Mouse (Mus musculus): ENCODE measurements around the gene Ccl22. TPM values are rescaled to one million over a fixed set of nuclear protein-coding genes. Genes with fewer than 3 reads are reported as not detected.

The Ccl22 gene
- polyA plus RNA-seq, 1 experiment from 2014 or later: not detected

DNA sequence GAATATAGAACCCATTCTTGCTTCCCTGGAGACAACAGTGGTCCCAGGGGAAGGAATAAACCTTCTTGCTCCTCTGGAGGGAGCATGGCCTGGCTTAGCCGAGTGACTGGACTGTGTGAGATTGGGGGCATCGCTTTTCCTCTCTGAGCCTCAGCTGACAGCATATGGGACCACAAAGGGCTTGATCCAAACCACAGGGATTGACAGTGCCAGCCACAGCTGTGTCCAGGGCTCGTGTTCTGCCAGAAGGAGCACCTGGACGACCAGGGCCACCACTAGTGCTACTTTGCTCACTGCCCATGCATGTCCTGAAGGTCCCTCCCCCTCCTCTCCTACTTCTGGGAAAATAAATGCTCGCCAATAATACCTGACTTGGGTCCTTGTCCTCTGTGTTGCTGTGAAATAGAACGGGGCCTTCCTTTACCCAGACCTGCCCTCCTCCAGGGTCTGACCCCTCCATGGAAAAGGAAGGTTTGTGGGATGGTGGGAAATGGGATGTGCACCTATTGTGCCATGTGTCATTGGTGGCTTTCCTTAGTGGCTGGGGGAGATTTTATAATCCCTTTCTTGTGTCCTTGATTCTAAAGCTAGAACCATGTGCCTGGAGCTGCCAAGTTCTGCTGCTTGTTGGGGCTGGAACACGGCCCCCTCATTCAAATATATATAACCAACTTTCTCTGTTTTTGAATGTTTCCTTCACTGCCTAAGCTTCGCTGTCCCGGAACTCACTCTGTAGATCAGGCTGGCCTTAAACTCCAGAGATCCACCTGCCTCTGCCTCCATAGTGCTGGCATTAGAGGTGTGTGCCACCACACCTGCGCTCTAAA lies 5.8 kb downstream of the Ccl22 start:
- Histone ChIP-seq H3K27ac (no peak overlapping the region), H3K4me1 (replicated peaks; ENCODE audit: insufficient read depth, low read length) (no peaks in the 10 kb centered on the region), H3K27me3 (ENCODE audit: insufficient read depth, low read length) (no peaks in the 10 kb centered on the region), H3K4me2 (ENCODE audit: low read length) (no peak overlapping the region), H3K9ac (ENCODE audit: low read depth, low read length) (no peak overlapping the region), H3K9me3 (replicated peaks; ENCODE audit: low read length) (no peaks in the 10 kb centered on the region), H3K36me3 (ENCODE audit: insufficient read depth, low read length) (no peaks in the 10 kb centered on the region), H3K4me3 (replicated peaks; ENCODE audit: low read depth, low read length) (no peak overlapping the region)
- DNase-seq (ENCODE audit: low spot score): no peak
- WGBS: 75% methylated on average over 10 of the region's 10 CpGs
- ATAC-seq (replicated peaks; ENCODE audit: low FRiP score, low read depth): no peak
- TF ChIP-seq CTCF (IDR thresholded peaks at IDR 0.05; ENCODE audit: low read depth): no peak

DNA sequence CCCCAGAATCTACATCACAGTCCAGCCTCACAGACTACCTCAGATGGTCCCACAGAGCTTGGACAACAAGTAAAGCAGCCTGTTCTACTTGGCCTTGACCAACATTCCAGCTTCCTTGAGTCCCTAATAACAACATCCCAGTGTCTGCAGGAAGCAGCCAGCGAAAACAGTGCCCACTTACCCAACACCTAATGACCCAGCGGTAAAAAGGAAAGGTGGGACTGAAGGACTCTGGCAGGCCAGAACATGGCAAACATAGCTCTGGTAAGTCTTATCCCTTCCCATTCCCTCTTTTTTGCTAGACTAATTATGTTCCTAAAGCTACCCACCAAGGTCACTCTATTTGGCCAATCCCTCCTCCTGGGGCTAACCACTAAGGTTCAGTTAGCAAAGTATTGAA lies 8.6 kb downstream of the Ccl22 start:
- DNase-seq (ENCODE audit: low spot score) (no peak), ATAC-seq (replicated peaks; ENCODE audit: low FRiP score, low read depth) (no peak)
- Histone ChIP-seq H3K36me3 (ENCODE audit: insufficient read depth, low read length) (no peaks in the 10 kb centered on the region), H3K4me3 (replicated peaks; ENCODE audit: low read depth, low read length) (no peak overlapping the region), H3K27ac (no peak overlapping the region), H3K9ac (ENCODE audit: low read depth, low read length) (no peak overlapping the region), H3K4me2 (ENCODE audit: low read length) (no peak overlapping the region), H3K4me1 (replicated peaks; ENCODE audit: insufficient read depth, low read length) (no peaks in the 10 kb centered on the region), H3K9me3 (replicated peaks; ENCODE audit: low read length) (no peaks in the 10 kb centered on the region), H3K27me3 (ENCODE audit: insufficient read depth, low read length) (no peaks in the 10 kb centered on the region)
- TF ChIP-seq CTCF (IDR thresholded peaks at IDR 0.05; ENCODE audit: low read depth): no peak
- 94% methylated on average over 2 of the region's 2 CpGs for WGBS

- H3K4me3 ChIP-seq (replicated peaks; ENCODE audit: low read depth, low read length): no peak overlapping the region
- H3K9me3 ChIP-seq (replicated peaks; ENCODE audit: low read length): no peaks in the 10 kb centered on the region
- no peaks in the 10 kb centered on the region for H3K4me1 ChIP-seq (replicated peaks; ENCODE audit: insufficient read depth, low read length)
- ATAC-seq (replicated peaks; ENCODE audit: low FRiP score, low read depth) (no peak), DNase-seq (ENCODE audit: low spot score) (no peak)
- H3K9ac ChIP-seq (ENCODE audit: low read depth, low read length): no peak overlapping the region
- TF ChIP-seq CTCF (IDR thresholded peaks at IDR 0.05; ENCODE audit: low read depth): no peak
- H3K27me3 ChIP-seq (ENCODE audit: insufficient read depth, low read length): no peaks in the 10 kb centered on the region
- H3K27ac ChIP-seq: no peak overlapping the region
- 46% methylated on average over 2 of the region's 2 CpGs for WGBS
- H3K4me2 ChIP-seq (ENCODE audit: low read length): no peak overlapping the region
- H3K36me3 ChIP-seq (ENCODE audit: insufficient read depth, low read length): no peaks in the 10 kb centered on the region
Measured at GRCm38 (mm10) chr8:94754486-94754885, 9.1 kb downstream of the Ccl22 start.

- H3K9ac ChIP-seq (ENCODE audit: low read depth, low read length): no peak overlapping the region
- DNase-seq (ENCODE audit: low spot score) (no peak), ATAC-seq (replicated peaks; ENCODE audit: low FRiP score, low read depth) (no peak)
- H3K36me3 ChIP-seq (ENCODE audit: insufficient read depth, low read length): no peaks in the 10 kb centered on the region
- no peak overlapping the region for H3K27ac ChIP-seq
- H3K4me3 ChIP-seq (replicated peaks; ENCODE audit: low read depth, low read length): no peak overlapping the region
- peaks cover 9% of the 10 kb centered on the region; the same call in 1 of the 2 replicates for H3K4me1 ChIP-seq (replicated peaks; ENCODE audit: insufficient read depth, low read length)
- no peak for TF ChIP-seq CTCF (IDR thresholded peaks at IDR 0.05; ENCODE audit: low read depth)
- H3K27me3 ChIP-seq (ENCODE audit: insufficient read depth, low read length): peaks cover 4% of the 10 kb centered on the region; the same call in 1 of the 2 replicates
- H3K4me2 ChIP-seq (ENCODE audit: low read length): no peak overlapping the region
- WGBS: 62% methylated on average over 9 of the region's 9 CpGs
- no peaks in the 10 kb centered on the region for H3K9me3 ChIP-seq (replicated peaks; ENCODE audit: low read length)
Measured at GRCm38 (mm10) chr8:94767035-94767434, 21.6 kb downstream of the Ccl22 start.

GRCm38 (mm10) chr8:94770945-94771344 lies 25.6 kb downstream of the Ccl22 start:
- Histone ChIP-seq H3K4me3 (replicated peaks; ENCODE audit: low read depth, low read length) (no peak overlapping the region), H3K9me3 (replicated peaks; ENCODE audit: low read length) (no peaks in the 10 kb centered on the region), H3K36me3 (ENCODE audit: insufficient read depth, low read length) (no peaks in the 10 kb centered on the region), H3K27ac (no peak overlapping the region), H3K9ac (ENCODE audit: low read depth, low read length) (no peak overlapping the region), H3K4me1 (replicated peaks; ENCODE audit: insufficient read depth, low read length) (peaks cover 9% of the 10 kb centered on the region; the same call in 1 of the 2 replicates), H3K4me2 (ENCODE audit: low read length) (no peak overlapping the region), H3K27me3 (ENCODE audit: insufficient read depth, low read length) (peaks cover 4% of the 10 kb centered on the region; the same call in 1 of the 2 replicates)
- WGBS: 38% methylated on average over 6 of the region's 6 CpGs
- ATAC-seq (replicated peaks; ENCODE audit: low FRiP score, low read depth): no peak; the same call in 1 of the 2 replicates
- no peak for TF ChIP-seq CTCF (IDR thresholded peaks at IDR 0.05; ENCODE audit: low read depth)
- DNase-seq (ENCODE audit: low spot score): peak; percentile 21

- Histone ChIP-seq H3K9me3 (replicated peaks; ENCODE audit: low read length) (no peaks in the 10 kb centered on the region), H3K4me3 (replicated peaks; ENCODE audit: low read depth, low read length) (peak within 1 kb of the TSS; percentile 47), H3K27me3 (ENCODE audit: insufficient read depth, low read length) (peaks cover 4% of the 10 kb centered on the region; the same call in 1 of the 2 replicates), H3K27ac (peak within 1 kb of the TSS; percentile 60), H3K9ac (ENCODE audit: low read depth, low read length) (peak within 1 kb of the TSS; percentile 59), H3K36me3 (ENCODE audit: insufficient read depth, low read length) (no peaks in the 10 kb centered on the region), H3K4me2 (ENCODE audit: low read length) (peak within 1 kb of the TSS; percentile 92), H3K4me1 (replicated peaks; ENCODE audit: insufficient read depth, low read length) (peaks cover 9% of the 10 kb centered on the region; the same call in 1 of the 2 replicates)
- TF ChIP-seq CTCF (IDR thresholded peaks at IDR 0.05; ENCODE audit: low read depth): no peak
- peak; percentile 83 for ATAC-seq (replicated peaks; ENCODE audit: low FRiP score, low read depth)
- peak; percentile 86 for DNase-seq (ENCODE audit: low spot score)
- under 1% methylated on average over 38 of the region's 38 CpGs for WGBS
Measured at GRCm38 (mm10) chr8:94771941-94772670, 26.7 kb downstream of the Ccl22 start, which contains the start of gene Cx3cl1. Gene Cx3cl1 (plus strand): TSS chr8:94772009.
